Mouse (Mus musculus) stomach, postnatal 0 days (tissue): ENCODE data around the gene Hmcn1.

ENCODE experiments used
- CTCF ChIP-seq: IDR thresholded peaks from 2 replicates; pipeline ENCODE4 v1.5.1; 2016; ENCODE audit warnings: antibody characterized with exemption, low read depth, mild to moderate bottlenecking, moderate library complexity
- EP300 ChIP-seq: optimal IDR thresholded peaks from 2 replicates; pipeline ENCODE3; 2016; ENCODE audit warnings: antibody characterized with exemption

GRCm38 (mm10) chr1:151034993-151035592, 41.9 kb upstream of the Hmcn1 start:
- TF ChIP-seq CTCF (peak; percentile 86), EP300 (no peak)
